Mouse (Mus musculus) kidney, postnatal 10 days (tissue): ENCODE measurements at regions not wholly inside any gene's neighbourhood (a gene's known extent, or its start where the extent isn't known, plus 50 kb on each side); places are given as distances from the start of the nearest gene placed in this dataset.

Source experiments
- DNase-seq: peaks from one replicate; pipeline ENCODE4 v3.0.0; 2021; ENCODE audit warnings: mixed read lengths

- no peak for DNase-seq
These were observed 213.3 kb downstream of the Gm9733 start for GRCm38 (mm10) chr3:15118634-15119356.

GRCm38 (mm10) chr3:15126736-15127135 is 205.4 kb downstream of the Gm9733 start:
- DNase-seq: no peak

GRCm38 (mm10) chr3:15128370-15128769 is 203.7 kb downstream of the Gm9733 start:
- no peak for DNase-seq

GRCm38 (mm10) chr3:15128960-15129359 is 203.1 kb downstream of the Gm9733 start:
- DNase-seq: no peak

- no peak for DNase-seq
These were observed 202.3 kb downstream of the Gm9733 start for GRCm38 (mm10) chr3:15129729-15130369.

- DNase-seq: no peak
These were observed 200.0 kb downstream of the Gm9733 start for GRCm38 (mm10) chr3:15132136-15132535.

- no peak for DNase-seq
These were observed 192.6 kb downstream of the Gm9733 start for GRCm38 (mm10) chr3:15139550-15139949.

GRCm38 (mm10) chr3:15153710-15154109 is 178.4 kb downstream of the Gm9733 start:
- DNase-seq: no peak

GRCm38 (mm10) chr3:15154153-15154552 is 177.9 kb downstream of the Gm9733 start:
- DNase-seq: peak; percentile 5

GRCm38 (mm10) chr3:15156681-15157080 is 175.4 kb downstream of the Gm9733 start:
- no peak for DNase-seq

- no peak for DNase-seq
These were observed 174.3 kb downstream of the Gm9733 start for GRCm38 (mm10) chr3:15157842-15158241.

- DNase-seq: peak; percentile 8
These were observed 173.2 kb downstream of the Gm9733 start for GRCm38 (mm10) chr3:15158926-15159325.

- DNase-seq: no peak
These were observed 172.0 kb downstream of the Gm9733 start for GRCm38 (mm10) chr3:15159965-15160714.

GRCm38 (mm10) chr3:15175811-15176210 is 156.3 kb downstream of the Gm9733 start:
- DNase-seq: no peak

GRCm38 (mm10) chr3:15179079-15179812 is 152.9 kb downstream of the Gm9733 start:
- no peak for DNase-seq

GRCm38 (mm10) chr3:15181111-15181510 is 151.0 kb downstream of the Gm9733 start:
- no peak for DNase-seq

GRCm38 (mm10) chr3:15186731-15187130 is 145.4 kb downstream of the Gm9733 start:
- DNase-seq: no peak

- peak; percentile 88 for DNase-seq
These were observed 137.7 kb downstream of the Gm9733 start for GRCm38 (mm10) chr3:15194362-15194761.

- DNase-seq: no peak
These were observed 136.0 kb downstream of the Gm9733 start for GRCm38 (mm10) chr3:15196101-15196500.

GRCm38 (mm10) chr3:15198086-15198485 is 134.0 kb downstream of the Gm9733 start:
- DNase-seq: no peak

GRCm38 (mm10) chr3:15200309-15200708 is 131.8 kb downstream of the Gm9733 start:
- no peak for DNase-seq

GRCm38 (mm10) chr3:15200990-15201389 is 131.1 kb downstream of the Gm9733 start:
- DNase-seq: no peak

GRCm38 (mm10) chr3:15202760-15203159 is 129.3 kb downstream of the Gm9733 start:
- no peak for DNase-seq
